Mouse (Mus musculus) heart, postnatal 0 days (tissue): Measurements from ENCODE around the gene Srebf1. TPM values are rescaled to one million over a fixed set of nuclear protein-coding genes. Genes with fewer than 3 reads are reported as not detected.

Source experiments
- ATAC-seq: fragments of 200-750 bp; cut with Nextera tagmentation; 2 replicates; pipeline ENCODE4 v1.8.0; 2017; ENCODE audit warnings: low read depth, moderate number of reproducible peaks, moderate library complexity; ENCODE audit not compliant: insufficient read depth
- DNase-seq: peaks from one replicate; pipeline ENCODE4 v3.0.0-alpha.2; 2016; ENCODE audit warnings: low spot score
- H3K27ac ChIP-seq: fragments of 300-500 bp; sonication (generic); 2 replicates; pipeline ENCODE4 v1.5.1; 2014; ENCODE audit warnings: low read depth, mild to moderate bottlenecking
- H3K27me3 ChIP-seq: fragments of 300-500 bp; sonication (generic); 2 replicates; pipeline ENCODE4 v1.6.1; 2014; ENCODE audit warnings: low read length, mixed read lengths; ENCODE audit not compliant: control insufficient read depth, insufficient read depth
- H3K36me3 ChIP-seq: fragments of 300-500 bp; sonication (generic); replicated peaks from 2 replicates; pipeline ENCODE4 v1.6.1; 2014; ENCODE audit warnings: low read length, mixed read lengths; ENCODE audit not compliant: control insufficient read depth, insufficient read depth
- H3K4me1 ChIP-seq: fragments of 300-500 bp; sonication (generic); 2 replicates; pipeline ENCODE4 v1.6.1; 2014; ENCODE audit warnings: antibody characterized with exemption; ENCODE audit not compliant: control insufficient read depth, insufficient read depth
- H3K4me2 ChIP-seq: fragments of 300-500 bp; sonication (generic); 2 replicates; pipeline ENCODE4 v1.6.1; 2014; ENCODE audit warnings: low read depth, mild to moderate bottlenecking, low read length, moderate library complexity
- H3K4me3 ChIP-seq: fragments of 300-500 bp; sonication (generic); 2 replicates; pipeline ENCODE4 v1.5.1; 2014; ENCODE audit warnings: low read depth, low read length
- H3K9ac ChIP-seq: fragments of 300-500 bp; sonication (generic); replicated peaks from 2 replicates; pipeline ENCODE4 v1.6.1; 2014; ENCODE audit warnings: low read depth, low read length, mixed read lengths
- H3K9me3 ChIP-seq: fragments of 300-500 bp; sonication (generic); replicated peaks from 2 replicates; pipeline ENCODE4 v1.6.1; 2016; ENCODE audit warnings: low read length; ENCODE audit not compliant: control insufficient read depth
- CTCF ChIP-seq: IDR thresholded peaks from 2 replicates; pipeline ENCODE4 v1.5.1; 2016; ENCODE audit warnings: antibody characterized with exemption, control low read depth, low read depth
- EP300 ChIP-seq: IDR thresholded peaks from 2 replicates; pipeline ENCODE4 v1.6.1; 2016; ENCODE audit warnings: antibody characterized with exemption, low read depth
- WGBS: fragments of 180-500 bp; shearing (Covaris S2); extraction: QIAGEN DNeasy Blood & Tissue Kit; methylation state at CpG from one replicate; pipeline ENCODE4 v1.1.7; 2014; 5-methylcytosine and 5-hydroxymethylcytosine counted together
- polyA plus RNA-seq: library from polyadenylated mRNA; unstranded; fragments of >200 nt; fragmentation: Nextera tagmentation; extraction: Ambion mirVana; gene quantifications from 2 replicates; pipeline ENCODE4 v1.2.1, GENCODE M21; 2015
- total RNA-seq: library from RNA; depleted of rRNA; stranded (reverse); fragments of >200 nt; gene quantifications from 2 replicates; pipeline ENCODE4 v1.2.3, GENCODE M21; 2014; ENCODE audit warnings: low replicate concordance

Srebf1 gene
- total and polyA plus RNA-seq, 2 experiments from 2014 or later = 29.9 to 77.2 TPM

DNA sequence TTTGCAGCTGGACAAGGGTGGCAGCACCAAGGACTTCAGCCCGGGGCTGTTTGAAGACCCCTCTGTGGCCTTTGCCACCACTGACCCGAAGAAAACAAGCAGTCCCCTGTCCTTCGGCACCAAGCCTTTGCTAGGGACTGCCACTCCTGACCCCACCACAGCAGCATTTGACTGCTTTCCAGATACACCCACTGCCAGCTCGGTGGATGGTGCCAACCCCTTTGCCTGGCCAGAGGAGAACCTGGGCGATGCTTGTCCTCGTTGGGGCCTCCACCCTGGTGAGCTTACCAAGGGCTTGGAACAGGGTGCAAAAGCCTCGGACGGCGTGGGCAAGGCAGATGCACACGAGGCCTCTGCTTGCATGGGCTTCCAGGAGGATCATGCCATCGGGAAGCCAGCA is 35.3 kb downstream of the Srebf1 start:
- peaks cover 72% of the 10 kb centered on the region for H3K36me3 ChIP-seq

DNA sequence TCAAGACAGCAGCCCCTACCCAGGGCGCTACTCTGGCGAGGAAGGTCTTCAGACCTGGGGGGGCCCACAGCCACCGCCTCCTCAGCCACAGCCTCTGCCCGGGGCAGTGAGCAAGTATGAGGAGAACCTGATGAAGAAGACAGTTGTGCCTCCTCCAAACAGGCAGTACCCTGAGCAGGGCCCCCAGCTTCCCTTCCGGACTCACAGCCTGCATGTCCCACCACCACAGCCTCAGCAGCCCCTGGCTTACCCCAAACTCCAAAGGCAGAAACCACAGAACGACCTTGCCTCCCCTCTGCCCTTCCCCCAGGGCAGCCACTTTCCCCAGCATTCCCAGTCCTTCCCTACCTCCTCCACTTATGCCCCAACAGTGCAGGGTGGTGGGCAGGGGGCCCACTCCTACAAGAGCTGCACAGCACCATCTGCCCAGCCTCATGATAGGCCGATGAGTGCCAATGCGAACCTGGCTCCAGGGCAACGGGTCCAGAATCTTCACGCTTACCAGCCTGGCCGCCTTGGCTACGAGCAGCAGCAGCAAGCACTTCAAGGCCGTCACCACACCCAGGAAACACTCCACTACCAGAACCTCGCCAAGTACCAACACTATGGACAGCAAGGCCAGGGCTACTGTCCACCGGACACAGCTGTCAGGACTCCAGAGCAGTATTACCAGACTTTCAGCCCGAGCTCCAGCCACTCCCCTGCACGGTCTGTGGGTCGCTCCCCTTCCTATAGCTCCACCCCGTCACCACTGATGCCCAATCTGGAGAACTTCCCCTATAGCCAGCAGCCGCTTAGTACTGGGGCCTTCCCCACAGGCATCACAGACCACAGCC is 36.8 kb downstream of the Srebf1 start:
- no peaks in the 10 kb centered on the region for H3K9me3 ChIP-seq
- no peak overlapping the region for H3K9ac ChIP-seq
- no peak overlapping the region for H3K4me3 ChIP-seq
- TF ChIP-seq CTCF (no peak), EP300 (no peak)
- DNase-seq (no peak), ATAC-seq (no peak)
- H3K27me3 ChIP-seq = no peaks in the 10 kb centered on the region
- peak overlapping the region; percentile 24; the same call in 1 of the 2 replicates for H3K4me2 ChIP-seq
- peaks cover 45% of the 10 kb centered on the region for H3K4me1 ChIP-seq
- H3K27ac ChIP-seq = peak overlapping the region; percentile 27; the same call in 1 of the 2 replicates
- 59% methylated on average over 20 of the region's 20 CpGs for WGBS
- peaks cover 57% of the 10 kb centered on the region for H3K36me3 ChIP-seq

More for the DNA sequence above, 35.3 kb downstream of the Srebf1 start:
- Histone ChIP-seq H3K27ac (no peak overlapping the region), H3K4me2 (no peak overlapping the region), H3K27me3 (no peaks in the 10 kb centered on the region), H3K4me3 (no peak overlapping the region), H3K9me3 (no peaks in the 10 kb centered on the region), H3K4me1 (peaks cover 34% of the 10 kb centered on the region), H3K9ac (no peak overlapping the region)
- DNase-seq (no peak), ATAC-seq (no peak)
- 87% methylated on average over 11 of the region's 11 CpGs for WGBS
- TF ChIP-seq EP300 (no peak), CTCF (no peak)

DNA sequence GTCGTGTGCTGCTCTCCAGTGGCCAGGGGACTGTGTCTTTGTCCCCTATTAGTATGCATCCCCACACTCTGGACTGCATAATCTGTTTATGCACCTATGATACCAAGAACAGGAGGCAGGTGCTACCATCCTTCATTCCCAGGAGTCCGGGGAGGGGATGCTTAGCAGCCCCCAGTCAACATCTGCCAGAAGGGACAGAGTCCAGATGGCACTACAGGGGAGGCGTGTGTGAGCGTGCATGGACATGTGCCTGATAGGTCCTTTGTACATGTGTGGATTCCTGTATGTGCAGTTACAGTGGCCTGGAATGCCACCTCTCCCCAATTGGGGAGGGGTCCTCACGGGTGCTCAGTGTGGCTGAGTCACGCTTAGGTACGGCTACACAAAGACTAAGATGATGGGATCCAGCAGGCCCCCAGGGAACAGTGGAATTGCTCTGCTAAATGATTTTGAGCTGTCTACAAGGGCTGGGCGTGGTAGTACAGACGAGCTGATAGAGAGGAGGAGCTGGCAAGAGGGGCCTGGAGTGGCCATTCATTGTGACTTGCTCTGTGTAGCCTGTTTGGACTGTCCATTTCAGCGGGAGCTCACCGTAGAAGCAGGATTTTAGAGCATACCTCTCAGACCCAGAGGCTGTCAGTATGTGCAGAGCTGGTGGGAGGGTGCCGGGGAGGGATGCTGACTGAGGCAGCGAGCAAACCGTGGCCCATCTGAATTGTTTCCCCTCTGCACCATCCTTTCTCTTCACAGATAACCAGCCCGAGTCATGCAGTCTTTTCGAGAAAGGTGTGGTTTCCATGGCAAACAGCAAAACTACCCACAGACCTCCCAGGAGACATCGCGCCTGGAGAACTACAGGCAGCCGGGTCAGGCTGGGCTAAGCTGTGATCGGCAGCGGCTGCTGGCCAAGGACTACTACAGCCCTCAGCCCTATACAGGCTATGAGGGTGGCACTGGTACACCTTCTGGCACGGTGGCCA is 37.7 kb downstream of the Srebf1 start:
- no peak for ATAC-seq
- WGBS = 43% methylated on average over 22 of the region's 22 CpGs
- Histone ChIP-seq H3K4me3 (no peak overlapping the region), H3K4me1 (peaks cover 47% of the 10 kb centered on the region), H3K9ac (no peak overlapping the region), H3K4me2 (peak overlapping the region; percentile 24; the same call in 1 of the 2 replicates), H3K27me3 (no peaks in the 10 kb centered on the region), H3K27ac (peak overlapping the region; percentile 27; the same call in 1 of the 2 replicates), H3K9me3 (no peaks in the 10 kb centered on the region), H3K36me3 (peaks cover 47% of the 10 kb centered on the region)
- DNase-seq = no peak
- TF ChIP-seq CTCF (no peak), EP300 (no peak)

DNA sequence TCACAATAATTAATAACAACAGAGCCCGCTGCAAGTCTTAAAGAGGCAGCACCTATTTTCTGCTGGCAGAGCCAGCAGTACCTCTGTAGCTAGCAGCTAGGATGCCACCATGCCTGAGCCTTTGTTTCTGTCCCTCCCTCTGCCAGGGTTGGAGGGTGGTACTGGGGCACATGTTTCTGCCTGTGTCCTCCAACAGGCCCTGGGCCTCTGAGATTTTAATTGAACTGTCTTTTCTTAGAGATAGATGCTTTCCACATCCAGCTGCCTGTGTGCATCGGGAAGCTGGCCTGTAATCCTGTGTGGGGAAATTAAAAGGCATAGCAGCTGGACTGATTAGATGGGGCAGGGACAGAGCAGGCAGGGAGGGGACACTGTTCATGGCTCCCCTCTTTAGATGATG is 39.6 kb downstream of the Srebf1 start:
- WGBS = 49% methylated on average over 2 of the region's 2 CpGs
- TF ChIP-seq CTCF = no peak
- DNase-seq (no peak), ATAC-seq (no peak)
- Histone ChIP-seq H3K27me3 (no peaks in the 10 kb centered on the region), H3K9ac (no peak overlapping the region), H3K27ac (peak overlapping the region; percentile 22; the same call in 1 of the 2 replicates), H3K4me1 (peaks cover 65% of the 10 kb centered on the region), H3K9me3 (no peaks in the 10 kb centered on the region), H3K36me3 (peaks cover 28% of the 10 kb centered on the region), H3K4me3 (no peak overlapping the region), H3K4me2 (no peak overlapping the region)

DNA sequence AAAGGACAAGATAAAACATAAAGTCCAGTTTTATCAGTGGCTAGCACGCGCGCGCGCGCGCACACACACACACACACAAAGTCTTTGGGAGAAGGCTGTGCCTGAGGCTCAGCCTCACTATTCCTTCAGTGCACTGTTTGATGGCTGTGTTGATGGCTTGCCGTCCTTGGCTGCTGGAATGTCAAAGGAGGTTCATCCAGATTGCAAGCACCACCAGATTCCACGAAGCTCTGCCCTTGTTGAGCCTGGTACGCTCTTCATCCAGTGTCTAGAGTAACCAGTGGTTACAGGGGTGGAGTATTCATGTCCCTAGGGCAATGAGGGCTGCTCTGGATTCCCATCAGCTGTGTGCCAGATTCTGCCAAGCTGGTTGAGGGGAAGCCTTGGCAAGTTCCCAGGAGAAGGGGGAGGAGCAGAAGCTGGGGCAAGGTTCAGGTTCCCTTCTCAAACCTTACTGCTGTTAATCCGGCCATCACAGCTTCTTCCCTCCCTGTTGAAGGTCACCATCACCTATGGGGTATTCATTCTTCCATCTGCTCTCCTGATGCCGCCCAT is 40.2 kb downstream of the Srebf1 start:
- DNase-seq (peak; percentile 55), ATAC-seq (peak; percentile 37)
- Histone ChIP-seq H3K4me2 (no peak overlapping the region), H3K9ac (no peak overlapping the region), H3K27ac (peak overlapping the region; percentile 22), H3K4me1 (peaks cover 71% of the 10 kb centered on the region), H3K27me3 (no peaks in the 10 kb centered on the region), H3K9me3 (no peaks in the 10 kb centered on the region), H3K36me3 (peaks cover 23% of the 10 kb centered on the region), H3K4me3 (no peak overlapping the region)
- TF ChIP-seq CTCF (no peak), EP300 (no peak)
- WGBS = 60% methylated on average over 12 of the region's 12 CpGs
